In genomic region chr3:103737061-103737754, GRCm38 (mm10) we compare ENCODE assay signal across 8 mouse cellular contexts. TPM values are rescaled to one million over a fixed set of nuclear protein-coding genes. Genes with fewer than 3 reads are reported as not detected.
DNase-seq lines count a peak whose midpoint lies in the region; ATAC-seq and TF ChIP-seq lines count a peak whose summit lies in the region.

No protein-coding gene starts in this region.

- no peak for ATAC-seq in hindbrain, postnatal 0 days
- ATAC-seq in liver, postnatal 0 days, result no peak

- no peak for TF ChIP-seq CTCF in hindbrain, postnatal 0 days (IDR thresholded peaks at IDR 0.05; ENCODE audit: low read depth)
- no peak for TF ChIP-seq CTCF in liver, postnatal 0 days (IDR thresholded peaks at IDR 0.05; ENCODE audit: low read depth)

- peak; percentile 50 for DNase-seq in gastrocnemius, adult 18-20 months (ENCODE audit: low spot score)
- DNase-seq in gastrocnemius, adult 8-10 months (ENCODE audit: low spot score in 2 of 2), result no peak
- DNase-seq in cerebellum, adult 9-10 months, result peak; percentile 45
- peak; percentile 48 for DNase-seq in gastrocnemius, postnatal 25 days
- DNase-seq in hindbrain, postnatal 0 days (ENCODE audit: low spot score), result peak; percentile 40
- peak; percentile 35 for DNase-seq in liver, postnatal 0 days
- peak; percentile 36 for DNase-seq in skeletal muscle tissue, adult 2 months (ENCODE audit: low read depth, low spot score)
- DNase-seq in c-Kit-positive CD71-positive TER-119-positive erythroid progenitor cells, embryonic 14.5 days (ENCODE audit: low spot score), result no peak

- peaks cover 35% of the 10 kb centered on the region for H3K4me1 ChIP-seq in hindbrain, postnatal 0 days (ENCODE audit: insufficient read depth, low read length)
- peaks cover 11% of the 10 kb centered on the region for H3K4me1 ChIP-seq in liver, postnatal 0 days (ENCODE audit: insufficient read depth)

- no peaks in the 10 kb centered on the region for H3K9me3 ChIP-seq in hindbrain, postnatal 0 days (ENCODE audit: low read length)
- H3K9me3 ChIP-seq in liver, postnatal 0 days (ENCODE audit: low read length), result no peaks in the 10 kb centered on the region

- 39% methylated on average over 16 of the region's 16 CpGs for WGBS in hindbrain, postnatal 0 days
- 69% methylated on average over 16 of the region's 16 CpGs for WGBS in liver, postnatal 0 days (ENCODE audit: insufficient replicate concordance)

- H3K9ac ChIP-seq in hindbrain, postnatal 0 days (replicated peaks; ENCODE audit: low read length), result 0 out of 2 replicates have a peak overlapping the region, but pooled peaks have one; percentile 24
- H3K9ac ChIP-seq in liver, postnatal 0 days (replicated peaks), result peak overlapping the region; percentile 30; the same call in 1 of the 2 replicates

- H3K4me3 ChIP-seq in hindbrain, postnatal 0 days (ENCODE audit: low read length), result peak overlapping the region; percentile 8
- H3K4me3 ChIP-seq in liver, postnatal 0 days (ENCODE audit: low read depth, low read length), result peak overlapping the region; percentile 28

- no peaks in the 10 kb centered on the region for H3K27me3 ChIP-seq in hindbrain, postnatal 0 days (ENCODE audit: insufficient read depth, low read length)
- H3K27me3 ChIP-seq in liver, postnatal 0 days (ENCODE audit: insufficient read depth, low read length), result no peaks in the 10 kb centered on the region

- H3K36me3 ChIP-seq in hindbrain, postnatal 0 days (ENCODE audit: insufficient read depth, low read length), result 0 out of 2 replicates have a peak, but pooled peaks cover 4% of the 10 kb centered on the region
- H3K36me3 ChIP-seq in liver, postnatal 0 days (replicated peaks; ENCODE audit: insufficient read depth, low read length), result peaks cover 26% of the 10 kb centered on the region

- TF ChIP-seq EP300 in liver, postnatal 0 days (IDR thresholded peaks at IDR 0.05; ENCODE audit: low read depth), result no peak

- H3K4me2 ChIP-seq in hindbrain, postnatal 0 days (ENCODE audit: low read depth, low read length), result peak overlapping the region; percentile 48
- H3K4me2 ChIP-seq in liver, postnatal 0 days (ENCODE audit: low read depth, low read length), result peak overlapping the region; percentile 74

- peak overlapping the region; percentile 69; the same call in 1 of the 2 replicates for H3K27ac ChIP-seq in hindbrain, postnatal 0 days
- peak overlapping the region; percentile 60 for H3K27ac ChIP-seq in liver, postnatal 0 days (ENCODE audit: low read depth)

RNA-seq across cellular contexts. Expression of gene Olfml3, which starts 0.6 kb away (rescaled TPM):
- total RNA-seq in gastrocnemius, adult 18-20 months (2021), result 1 to 10 TPM; 3.2 to 3.7 TPM
- 1 to 10 TPM in 3 of 4 experiments, under 1 TPM in 1; 0.94 to 4.0 (median 1.8) TPM for total RNA-seq in gastrocnemius, adult 8-10 months (2022)
- 1 to 10 TPM; 5.2 TPM for total RNA-seq in gastrocnemius, postnatal 25 days (2021)
- total RNA-seq in hindbrain, postnatal 0 days (2014; rRNA removed), result 7.7 and 10.8 TPM in 2 replicates
- 7.8 and 10.1 TPM in 2 replicates for polyA plus RNA-seq in hindbrain, postnatal 0 days (2015; fragmentation: Nextera tagmentation; extraction: Ambion mirVana)
- 2.6 TPM in 2 replicates for polyA plus RNA-seq in liver, postnatal 0 days (2015; fragmentation: Nextera tagmentation; extraction: Ambion mirVana)

RNA-seq across cellular contexts. Expression of gene Gm10964, which starts 2.0 kb away (rescaled TPM):
- total RNA-seq in gastrocnemius, adult 18-20 months (2021), result not detected
- not detected for total RNA-seq in gastrocnemius, adult 8-10 months (2022)
- total RNA-seq in gastrocnemius, postnatal 25 days (2021), result not detected
- total RNA-seq in hindbrain, postnatal 0 days (2014; rRNA removed), result not detected in 2 replicates
- polyA plus RNA-seq in hindbrain, postnatal 0 days (2015; fragmentation: Nextera tagmentation; extraction: Ambion mirVana), result not detected in 2 replicates
- not detected in 2 replicates for polyA plus RNA-seq in liver, postnatal 0 days (2015; fragmentation: Nextera tagmentation; extraction: Ambion mirVana)

RNA-seq across cellular contexts. Expression of gene Hipk1, which starts 54.2 kb away (rescaled TPM):
- total RNA-seq in gastrocnemius, adult 18-20 months (2021), result 10 to 100 TPM; 63.0 to 64.5 TPM
- total RNA-seq in gastrocnemius, adult 8-10 months (2022), result 10 to 100 TPM; 55.9 to 80.6 (median 65.0) TPM
- 10 to 100 TPM; 53.5 to 56.8 TPM for total RNA-seq in gastrocnemius, postnatal 25 days (2021)
- total RNA-seq in hindbrain, postnatal 0 days (2014; rRNA removed), result 52.6 and 59.3 TPM in 2 replicates
- 8.1 and 8.4 TPM in 2 replicates for polyA plus RNA-seq in hindbrain, postnatal 0 days (2015; fragmentation: Nextera tagmentation; extraction: Ambion mirVana)
- 7.6 and 8.3 TPM in 2 replicates for polyA plus RNA-seq in liver, postnatal 0 days (2015; fragmentation: Nextera tagmentation; extraction: Ambion mirVana)

Comparison
In these comparisons a context has a peak if more than half of its experiments do, and no peak if none do; other contexts are left out.
1. DNase-seq: peak in gastrocnemius, adult 18-20 months (single experiment), cerebellum, adult 9-10 months (single experiment), gastrocnemius, postnatal 25 days (single experiment), hindbrain, postnatal 0 days (single experiment), liver, postnatal 0 days (single experiment) and skeletal muscle tissue, adult 2 months (single experiment); none in gastrocnemius, adult 8-10 months (0 of 2) and c-Kit-positive CD71-positive TER-119-positive erythroid progenitor cells, embryonic 14.5 days (single experiment).